Comparison of ENCODE assay signal across 8 mouse cellular contexts in genomic region chr6:63257876-63258275, GRCm38 (mm10). TPM values are rescaled to one million over a fixed set of nuclear protein-coding genes. Genes with fewer than 3 reads are reported as not detected.
DNase-seq lines count a peak whose midpoint lies in the region; ATAC-seq lines count a peak whose summit lies in the region.

No protein-coding gene starts in this region.

- ATAC-seq in hindbrain, embryonic 15.5 days (ENCODE audit: low FRiP score, low read depth), result peak; percentile 27; the same call in 1 of the 2 replicates
- ATAC-seq in midbrain, embryonic 12.5 days (ENCODE audit: low FRiP score, low read depth), result peak; percentile 11
- ATAC-seq in erythroblast, adult 5-6 weeks (replicated peaks; ENCODE audit: low FRiP score, poor library complexity, severe bottlenecking), result no peak

- H3K4me1 ChIP-seq in hindbrain, embryonic 15.5 days (replicated peaks), result peaks cover 10% of the 10 kb centered on the region
- H3K4me1 ChIP-seq in midbrain, embryonic 12.5 days, result peaks cover 9% of the 10 kb centered on the region; the same call in 1 of the 2 replicates

- no peaks in the 10 kb centered on the region for H3K27me3 ChIP-seq in hindbrain, embryonic 15.5 days
- H3K27me3 ChIP-seq in midbrain, embryonic 12.5 days, result peaks cover 8% of the 10 kb centered on the region; the same call in 1 of the 2 replicates

- H3K9me3 ChIP-seq in hindbrain, embryonic 15.5 days, result no peaks in the 10 kb centered on the region
- no peaks in the 10 kb centered on the region for H3K9me3 ChIP-seq in midbrain, embryonic 12.5 days

- WGBS in hindbrain, embryonic 15.5 days, result under 1% methylated on average over 11 of the region's 11 CpGs
- 2% methylated on average over 6 of the region's 11 CpGs for WGBS in midbrain, embryonic 12.5 days

- DNase-seq in layer of hippocampus, adult 11-12 months (ENCODE audit: low spot score), result peak; percentile 12
- no peak for DNase-seq in layer of hippocampus, adult 9-10 months (ENCODE audit: low spot score)
- peak; percentile 85 to 87 for DNase-seq in cerebellum, postnatal 10 days
- no peak for DNase-seq in urinary bladder, adult 18-20 months (ENCODE audit: low spot score in 2 of 2)
- no peak for DNase-seq in natural killer cell, adult 2 months (ENCODE audit: low spot score in 2 of 2)

- H3K4me2 ChIP-seq in hindbrain, embryonic 15.5 days, result peak overlapping the region; percentile 64
- peak overlapping the region; percentile 88 for H3K4me2 ChIP-seq in midbrain, embryonic 12.5 days (replicated peaks)

- peak overlapping the region; percentile 76 for H3K4me3 ChIP-seq in hindbrain, embryonic 15.5 days
- H3K4me3 ChIP-seq in midbrain, embryonic 12.5 days, result peak overlapping the region; percentile 78

- peak overlapping the region; percentile 77 for H3K9ac ChIP-seq in hindbrain, embryonic 15.5 days
- peak overlapping the region; percentile 44; the same call in 1 of the 2 replicates for H3K9ac ChIP-seq in midbrain, embryonic 12.5 days (replicated peaks)

- H3K36me3 ChIP-seq in hindbrain, embryonic 15.5 days, result no peaks in the 10 kb centered on the region
- H3K36me3 ChIP-seq in midbrain, embryonic 12.5 days, result no peaks in the 10 kb centered on the region

- H3K27ac ChIP-seq in hindbrain, embryonic 15.5 days (replicated peaks), result peak overlapping the region; percentile 80
- peak overlapping the region; percentile 67 for H3K27ac ChIP-seq in midbrain, embryonic 12.5 days (replicated peaks)

RNA-seq across cellular contexts. Expression of gene Grid2, which starts 2.2 kb away (rescaled TPM):
- polyA plus RNA-seq in hindbrain, embryonic 15.5 days (2015; fragmentation: Nextera tagmentation; extraction: Ambion mirVana), result 16.1 and 17.4 TPM in 2 replicates
- polyA plus RNA-seq in midbrain, embryonic 12.5 days (2016; fragmentation: Nextera tagmentation; extraction: Ambion mirVana), result 5.5 TPM in 2 replicates
- total RNA-seq in erythroblast, adult 5-6 weeks (2015; ENCODE audit: low replicate concordance), result not detected in 2 replicates
- not detected in 2 replicates for total RNA-seq in erythroblast, adult 5-6 weeks (2017; ENCODE audit: low replicate concordance)

Comparison
In these comparisons a context has a peak if more than half of its experiments do, and no peak if none do; other contexts are left out.
1. DNase-seq: peak in layer of hippocampus, adult 11-12 months (single experiment) and cerebellum, postnatal 10 days (2 of 2); none in layer of hippocampus, adult 9-10 months (single experiment), urinary bladder, adult 18-20 months (0 of 2) and natural killer cell, adult 2 months (0 of 2).